Mouse (Mus musculus) gastrocnemius, postnatal 14 days (tissue): ENCODE measurements around the gene H2afj. TPM values are rescaled to one million over a fixed set of nuclear protein-coding genes. Genes with fewer than 3 reads are reported as not detected.

Experiments used
- DNase-seq: peaks from one replicate; pipeline ENCODE4 v3.0.0; 2021; ENCODE audit warnings: mixed read lengths
- intact Hi-C: fragments of 180-260 bp; cut with DNase I; formaldehyde crosslinking; loops from one replicate; pipeline ENCODE4 v1.15.1; 2025; ENCODE audit warnings: low total_unique reads
- total RNA-seq, 2 experiments: library from RNA; stranded (reverse); gene quantifications; 2 replicates each; pipeline ENCODE4 v1.2.3; 2021

H2afj gene
- total RNA-seq, 2 experiments from 2014 or later, result 12.7 to 18.5 TPM

GRCm38 (mm10) chr6:136803739-136804633, 4.1 kb upstream of the H2afj start, which contains the start of gene Hist4h4:
Gene Hist4h4, minus strand, starts transcription at chr6:136804415.
- intact Hi-C loops, result no loop called here

GRCm38 (mm10) chr6:136804705-136805408, 3.2 kb upstream of the H2afj start:
- no peak for DNase-seq
- intact Hi-C loops, result no loop called here

More at GRCm38 (mm10) chr6:136803739-136804633, 4.1 kb upstream of the H2afj start, which contains the start of gene Hist4h4:
- peak; percentile 91 for DNase-seq

- intact Hi-C loops, result no loop called here
- no peak for DNase-seq
Observed at GRCm38 (mm10) chr6:136805409-136805775, 2.7 kb upstream of the H2afj start.

GRCm38 (mm10) chr6:136806819-136807218, 1.2 kb upstream of the H2afj start:
- intact Hi-C loops, result no loop called here
- DNase-seq, result no peak

GRCm38 (mm10) chr6:136807395-136808013, 540 bp upstream of the H2afj start:
- DNase-seq, result no peak
- intact Hi-C loops, result no loop called here

- intact Hi-C loops, result no loop called here
- peak; percentile 24 for DNase-seq
Observed at GRCm38 (mm10) chr6:136808631-136809046, 595 bp downstream of the H2afj start.

- DNase-seq, result no peak
- intact Hi-C loops, result no loop called here
Observed at GRCm38 (mm10) chr6:136809077-136809476, 1.0 kb downstream of the H2afj start.

- no peak for DNase-seq
- intact Hi-C loops, result no loop called here
Observed at GRCm38 (mm10) chr6:136809673-136810072, 1.6 kb downstream of the H2afj start.

GRCm38 (mm10) chr6:136811196-136811595, 3.2 kb downstream of the H2afj start:
- no peak for DNase-seq
- intact Hi-C loops, result no loop called here

- intact Hi-C loops, result no loop called here
- DNase-seq, result no peak
Observed at GRCm38 (mm10) chr6:136813117-136813516, 5.1 kb downstream of the H2afj start.

- no peak for DNase-seq
- intact Hi-C loops, result no loop called here
Observed at GRCm38 (mm10) chr6:136815381-136815780, 7.3 kb downstream of the H2afj start.

- intact Hi-C loops, result no loop called here
- DNase-seq, result no peak
Observed at GRCm38 (mm10) chr6:136816826-136817225, 8.8 kb downstream of the H2afj start.

- intact Hi-C loops, result no loop called here
- no peak for DNase-seq
Observed at GRCm38 (mm10) chr6:136817549-136817948, 9.5 kb downstream of the H2afj start.

GRCm38 (mm10) chr6:136820381-136820780, 12.3 kb downstream of the H2afj start:
- no peak for DNase-seq
- intact Hi-C loops, result no loop called here

- DNase-seq, result no peak
- intact Hi-C loops, result no loop called here
Observed at GRCm38 (mm10) chr6:136821086-136821485, 13.0 kb downstream of the H2afj start.

- intact Hi-C loops, result no loop called here
- no peak for DNase-seq
Observed at GRCm38 (mm10) chr6:136824987-136825386, 16.9 kb downstream of the H2afj start.

GRCm38 (mm10) chr6:136827116-136827515, 19.1 kb downstream of the H2afj start:
- DNase-seq, result no peak
- intact Hi-C loops, result no loop called here

- intact Hi-C loops, result no loop called here
- no peak for DNase-seq
Observed at GRCm38 (mm10) chr6:136827516-136827880, 19.5 kb downstream of the H2afj start, which contains the start of gene BC049715. Gene BC049715, plus strand, starts transcription at chr6:136827626.

GRCm38 (mm10) chr6:136827881-136828561, 20.0 kb downstream of the H2afj start, which contains the start of gene Wbp11:
Gene Wbp11, minus strand, starts transcription at chr6:136828233.
- intact Hi-C loops, result no loop called here

GRCm38 (mm10) chr6:136828681-136829080, 20.6 kb downstream of the H2afj start:
- DNase-seq, result no peak
- intact Hi-C loops, result no loop called here

More at GRCm38 (mm10) chr6:136827881-136828561, 20.0 kb downstream of the H2afj start, which contains the start of gene Wbp11:
- DNase-seq, result peak; percentile 96
